Comparison of ENCODE assay signal across 20 mouse cellular contexts in genomic region chr14:75365301-75366035, GRCm38 (mm10).
DNase-seq lines count a peak whose midpoint lies in the region; ATAC-seq and TF ChIP-seq lines count a peak whose summit lies in the region.
"Had no signal": no experiment of that assay in that cellular context is flagged by ENCODE, and none has a peak within 500 bp of the region (broad histone marks: within the 10 kb centered on the region; RNA-seq: fewer than 3 reads in every experiment).

No protein-coding gene starts in this region.

- no peaks in the 10 kb centered on the region for H3K9me3 ChIP-seq in forebrain, embryonic 13.5 days (replicated peaks)
- no peaks in the 10 kb centered on the region for H3K9me3 ChIP-seq in forebrain, embryonic 10.5 days
- H3K9me3 ChIP-seq: hindbrain, embryonic 12.5 days; hindbrain, embryonic 15.5 days had no signal

- intact Hi-C loops in heart, postnatal 36 days (cut with DNase I): no loop called here

- no peaks in the 10 kb centered on the region for H3K4me1 ChIP-seq in forebrain, embryonic 13.5 days
- H3K4me1 ChIP-seq in forebrain, embryonic 10.5 days: peaks cover 4% of the 10 kb centered on the region; the same call in 1 of the 2 replicates
- H3K4me1 ChIP-seq: hindbrain, embryonic 15.5 days had no signal

- no peak for TF ChIP-seq CTCF in brain, embryonic 14.5 days (IDR thresholded peaks at IDR 0.05; ENCODE audit: borderline replicate concordance, extremely low read depth, insufficient read depth, insufficient read length)

- no peak overlapping the region for H3K9ac ChIP-seq in forebrain, embryonic 13.5 days
- H3K9ac ChIP-seq: hindbrain, embryonic 12.5 days; hindbrain, embryonic 15.5 days had no signal

- H3K27ac ChIP-seq in forebrain, embryonic 13.5 days: no peak overlapping the region
- H3K27ac ChIP-seq in forebrain, embryonic 10.5 days: no peak overlapping the region
- H3K27ac ChIP-seq: heart, adult 2 months; hindbrain, embryonic 12.5 days; hindbrain, embryonic 15.5 days had no signal

- no peak for DNase-seq in forebrain, embryonic 10.5 days (ENCODE audit: extremely low spot score, low spot score)
- DNase-seq in heart, adult 11 months: peak; percentile 77
- no peak for DNase-seq in heart, postnatal 36 days
- DNase-seq in brain, embryonic 14.5 days (ENCODE audit: low read depth): peak; percentile 73
- DNase-seq in kidney, adult 18-20 months: no peak
- DNase-seq: adrenal gland, adult 8-10 months; adrenal gland, postnatal 25 days; cerebellum, adult 18-20 months; cerebellum, adult 9-10 months; cerebellum, postnatal 14 days; gastrocnemius, postnatal 25 days; heart, adult 2 months; heart, postnatal 4 days; kidney, adult 8-10 months had no signal

- no peak overlapping the region for H3K4me2 ChIP-seq in forebrain, embryonic 13.5 days
- H3K4me2 ChIP-seq: heart, embryonic 11.5 days; hindbrain, embryonic 12.5 days; hindbrain, embryonic 15.5 days had no signal

- WGBS in forebrain, embryonic 13.5 days: 80% methylated on average over 9 of the region's 9 CpGs
- 86% methylated on average over 9 of the region's 9 CpGs for WGBS in forebrain, embryonic 10.5 days

- TF ChIP-seq POLR2A in brain, embryonic 14.5 days (IDR thresholded peaks at IDR 0.05; ENCODE audit: borderline replicate concordance, extremely low read depth, insufficient read depth, insufficient read length, poor library complexity, severe bottlenecking): no peak

- no peaks in the 10 kb centered on the region for H3K36me3 ChIP-seq in forebrain, embryonic 13.5 days (ENCODE audit: poor library complexity, severe bottlenecking)
- H3K36me3 ChIP-seq in forebrain, embryonic 10.5 days (replicated peaks): no peaks in the 10 kb centered on the region
- H3K36me3 ChIP-seq: hindbrain, embryonic 12.5 days; hindbrain, embryonic 15.5 days had no signal

- no peaks in the 10 kb centered on the region for H3K27me3 ChIP-seq in forebrain, embryonic 13.5 days
- no peaks in the 10 kb centered on the region for H3K27me3 ChIP-seq in forebrain, embryonic 10.5 days (ENCODE audit: poor library complexity, severe bottlenecking)
- H3K27me3 ChIP-seq: hindbrain, embryonic 15.5 days had no signal

- no peak overlapping the region for H3K4me3 ChIP-seq in forebrain, embryonic 13.5 days
- no peak overlapping the region for H3K4me3 ChIP-seq in forebrain, embryonic 10.5 days
- H3K4me3 ChIP-seq: heart, adult 2 months; hindbrain, embryonic 12.5 days; hindbrain, embryonic 15.5 days had no signal

- peak; percentile 41; the same call in 1 of the 2 replicates for ATAC-seq in forebrain, embryonic 13.5 days
- ATAC-seq: activated CD4-positive, CD25-positive, alpha-beta regulatory T cell, adult 4 months; intestine, postnatal 0 days had no signal

Comparison
In these comparisons a context has a peak if more than half of its experiments do, and no peak if none do; other contexts are left out.
1. DNase-seq: peak in heart, adult 11 months (single experiment) and brain, embryonic 14.5 days (single experiment); none in forebrain, embryonic 10.5 days (single experiment), heart, postnatal 36 days (0 of 2) and kidney, adult 18-20 months (single experiment).